Mouse (Mus musculus) heart, embryonic 14.5 days (tissue): ENCODE measurements around the gene Bcas2. TPM values are rescaled to one million over a fixed set of nuclear protein-coding genes. Genes with fewer than 3 reads are reported as not detected.
"Not testable (repeated sequence)": the region's sequence is repeated elsewhere in the genome, so short reads cannot be mapped to it uniquely, and the experiment has no call there.

Experiments used
- ATAC-seq: fragments of 200-750 bp; cut with Nextera tagmentation; 2 replicates; pipeline ENCODE4 v1.8.0; 2017; ENCODE audit warnings: low read depth, moderate TSS enrichment; ENCODE audit not compliant: insufficient number of reproducible peaks, insufficient read depth, low FRiP score
- H3K27ac ChIP-seq, 2 experiments: fragments of 200-500 bp in 1 of 2; fragments of 300-500 bp in 1 of 2; sonication (generic) in 1 of 2; replicated peaks in 1 of 2; 2 replicates each; pipeline ENCODE4 v1.5.1; 2012 to 2014; ENCODE audit warnings: low read depth in 2 of 2, low read length in 2 of 2, control low read depth in 1 of 2, mild to moderate bottlenecking in 1 of 2, mixed read lengths in 1 of 2; ENCODE audit not compliant: control insufficient read depth in 1 of 2, insufficient read depth in 1 of 2
- H3K27me3 ChIP-seq: fragments of 300-500 bp; sonication (generic); 2 replicates; pipeline ENCODE4 v1.6.1; 2014; ENCODE audit warnings: mild to moderate bottlenecking, low read length, control low read depth; ENCODE audit not compliant: control insufficient read depth, insufficient read depth
- H3K36me3 ChIP-seq: fragments of 300-500 bp; sonication (generic); 2 replicates; pipeline ENCODE4 v1.6.1; 2014; ENCODE audit warnings: mild to moderate bottlenecking, control low read depth, low read length, mixed read lengths; ENCODE audit not compliant: control insufficient read depth, insufficient read depth
- H3K4me1 ChIP-seq, 2 experiments: fragments of 200-500 bp in 1 of 2; fragments of 300-500 bp in 1 of 2; sonication (generic) in 1 of 2; 2 replicates each; pipeline ENCODE4 v1.6.1; 2012 to 2014; ENCODE audit warnings: low read length in 2 of 2, control low read depth in 1 of 2, mixed read lengths in 1 of 2; ENCODE audit not compliant: control insufficient read depth in 2 of 2, insufficient read depth in 2 of 2
- H3K4me2 ChIP-seq: fragments of 300-500 bp; sonication (generic); 2 replicates; pipeline ENCODE4 v1.6.1; 2014; ENCODE audit warnings: mild to moderate bottlenecking, low read length
- H3K4me3 ChIP-seq, 2 experiments: fragments of 200-500 bp in 1 of 2; fragments of 300-500 bp in 1 of 2; sonication (generic) in 1 of 2; 2 replicates each; pipeline ENCODE4 v1.5.1; 2012 to 2014; ENCODE audit warnings: low read length in 2 of 2, mild to moderate bottlenecking in 2 of 2, control low read depth in 1 of 2, low read depth in 1 of 2, moderate library complexity in 1 of 2; ENCODE audit not compliant: control insufficient read depth in 1 of 2, insufficient read depth in 1 of 2
- H3K9ac ChIP-seq: fragments of 300-500 bp; sonication (generic); 2 replicates; pipeline ENCODE4 v1.6.1; 2014; ENCODE audit warnings: mild to moderate bottlenecking, low read length
- H3K9me3 ChIP-seq: fragments of 300-500 bp; sonication (generic); 2 replicates; pipeline ENCODE4 v1.6.1; 2016; ENCODE audit warnings: low read length, control low read depth; ENCODE audit not compliant: control insufficient read depth
- WGBS: fragments of 180-500 bp; shearing (Covaris S2); extraction: QIAGEN DNeasy Blood & Tissue Kit; methylation state at CpG from one replicate; pipeline ENCODE4 v1.1.7; 2014; 5-methylcytosine and 5-hydroxymethylcytosine counted together
- polyA plus RNA-seq: library from polyadenylated mRNA; unstranded; fragments of >200 nt; fragmentation: Nextera tagmentation; extraction: Ambion mirVana; gene quantifications from 2 replicates; pipeline ENCODE4 v1.2.1, GENCODE M21; 2014

Gene Bcas2
- polyA plus RNA-seq, 1 experiment from 2014 or later = 120 TPM

GRCm38 (mm10) chr3:103188856-103189255 is 17.4 kb downstream of the Bcas2 start:
- 98% methylated on average over 2 of the region's 2 CpGs for WGBS
- no peak for ATAC-seq

GRCm38 (mm10) chr3:103192161-103192560 is 20.7 kb downstream of the Bcas2 start:
- H3K27ac ChIP-seq = no peak overlapping the region
- 0 out of 2 replicates have a peak, but pooled peaks cover 4% of the 10 kb centered on the region for H3K9me3 ChIP-seq
- WGBS = 93% methylated on average over 4 of the region's 4 CpGs
- no peak overlapping the region for H3K4me2 ChIP-seq
- no peak overlapping the region for H3K9ac ChIP-seq
- H3K27me3 ChIP-seq = no peaks in the 10 kb centered on the region
- no peak overlapping the region for H3K4me3 ChIP-seq
- ATAC-seq = no peak
- H3K36me3 ChIP-seq = no peaks in the 10 kb centered on the region
- no peaks in the 10 kb centered on the region for H3K4me1 ChIP-seq

More at GRCm38 (mm10) chr3:103188856-103189255, 17.4 kb downstream of the Bcas2 start:
- Histone ChIP-seq H3K9me3 (0 out of 2 replicates have a peak, but pooled peaks cover 2% of the 10 kb centered on the region), H3K4me1 (no peaks in the 10 kb centered on the region), H3K9ac (no peak overlapping the region), H3K27me3 (no peaks in the 10 kb centered on the region), H3K4me3 (no peak overlapping the region), H3K36me3 (no peaks in the 10 kb centered on the region), H3K4me2 (no peak overlapping the region), H3K27ac (no peak overlapping the region)

- no peak overlapping the region for H3K4me3 ChIP-seq
- no peak for ATAC-seq
Observed at GRCm38 (mm10) chr3:103193186-103193585, 21.7 kb downstream of the Bcas2 start.

DNA sequence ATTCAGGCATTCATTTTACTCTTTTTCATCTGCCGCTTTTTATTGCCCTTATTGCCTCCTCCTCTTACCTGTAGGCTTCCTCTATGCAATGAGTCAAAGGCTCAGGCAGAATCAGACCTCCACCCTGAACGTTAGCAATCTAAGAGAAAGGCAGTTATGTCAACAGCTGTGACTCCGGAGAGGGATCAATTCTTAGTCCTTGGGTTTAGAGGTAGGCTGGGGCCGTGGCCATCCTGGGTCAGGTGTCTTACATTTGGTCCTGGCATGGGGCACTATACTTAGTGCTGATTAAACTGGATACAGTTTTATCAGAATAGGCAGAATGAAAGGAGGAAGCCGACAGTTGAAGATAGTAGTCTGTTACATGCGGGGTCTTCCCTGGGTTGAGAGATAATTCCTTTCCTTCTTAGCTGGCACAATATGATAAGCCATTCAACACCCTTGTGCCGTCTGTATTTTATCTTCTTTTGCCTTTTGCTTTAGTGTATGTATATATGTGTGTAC is 24.9 kb downstream of the Bcas2 start:
- Histone ChIP-seq H3K27ac (no peak overlapping the region), H3K27me3 (no peaks in the 10 kb centered on the region), H3K36me3 (no peaks in the 10 kb centered on the region), H3K4me2 (no peak overlapping the region), H3K4me1 (no peaks in the 10 kb centered on the region), H3K9ac (no peak overlapping the region), H3K4me3 (no peak overlapping the region), H3K9me3 (peaks cover 13% of the 10 kb centered on the region; the same call in 1 of the 2 replicates)
- 44% methylated on average over 7 of the region's 7 CpGs for whole genome bisulfite sequencing
- no peak for ATAC-seq

More at GRCm38 (mm10) chr3:103193186-103193585, 21.7 kb downstream of the Bcas2 start:
- Histone ChIP-seq H3K4me1 (no peaks in the 10 kb centered on the region), H3K27ac (no peak overlapping the region), H3K9me3 (0 out of 2 replicates have a peak, but pooled peaks cover 4% of the 10 kb centered on the region), H3K36me3 (no peaks in the 10 kb centered on the region), H3K27me3 (no peaks in the 10 kb centered on the region), H3K9ac (no peak overlapping the region), H3K4me2 (no peak overlapping the region)
- WGBS = 80% methylated on average over 1 of the region's 1 CpGs

- Histone ChIP-seq H3K4me1 (no peaks in the 10 kb centered on the region), H3K4me2 (no peak overlapping the region), H3K36me3 (no peaks in the 10 kb centered on the region), H3K27me3 (no peaks in the 10 kb centered on the region), H3K9ac (no peak overlapping the region), H3K4me3 (no peak overlapping the region), H3K9me3 (peaks cover 10% of the 10 kb centered on the region; the same call in 1 of the 2 replicates), H3K27ac (no peak overlapping the region)
- 79% methylated on average over 5 of the region's 5 CpGs for WGBS
- ATAC-seq = no peak
Observed at GRCm38 (mm10) chr3:103199386-103199785, 27.9 kb downstream of the Bcas2 start.

- not testable (repeated sequence) for H3K4me3 ChIP-seq, H3K4me1 ChIP-seq, H3K27ac ChIP-seq, H3K9ac ChIP-seq, H3K4me2 ChIP-seq, H3K27me3 ChIP-seq, H3K36me3 ChIP-seq, H3K9me3 ChIP-seq, ATAC-seq
- 94% methylated on average over 7 of the region's 7 CpGs for WGBS
Observed at GRCm38 (mm10) chr3:103201105-103201504, 29.6 kb downstream of the Bcas2 start.

- H3K27me3 ChIP-seq = no peaks in the 10 kb centered on the region
- no peaks in the 10 kb centered on the region for H3K36me3 ChIP-seq
- H3K4me1 ChIP-seq = no peaks in the 10 kb centered on the region
- no peak for ATAC-seq
- H3K9ac ChIP-seq = no peak overlapping the region
- H3K9me3 ChIP-seq = peaks cover 10% of the 10 kb centered on the region; the same call in 1 of the 2 replicates
- H3K4me2 ChIP-seq = no peak overlapping the region
- no peak overlapping the region for H3K27ac ChIP-seq
- 96% methylated on average over 1 of the region's 1 CpGs for WGBS
- H3K4me3 ChIP-seq = no peak overlapping the region
Observed at GRCm38 (mm10) chr3:103203554-103203953, 32.1 kb downstream of the Bcas2 start.

GRCm38 (mm10) chr3:103204445-103204844 is 33.0 kb downstream of the Bcas2 start:
- 83% methylated on average over 3 of the region's 3 CpGs for WGBS
- Histone ChIP-seq H3K9ac (no peak overlapping the region), H3K4me1 (no peaks in the 10 kb centered on the region), H3K9me3 (peaks cover 9% of the 10 kb centered on the region; the same call in 1 of the 2 replicates), H3K4me2 (no peak overlapping the region), H3K4me3 (no peak overlapping the region), H3K36me3 (no peaks in the 10 kb centered on the region), H3K27ac (no peak overlapping the region), H3K27me3 (no peaks in the 10 kb centered on the region)
- ATAC-seq = no peak
